Mouse (Mus musculus) ES-E14 (cell line): Measurements from ENCODE around the gene Fam214a.

Source experiments
- CHD2 ChIP-seq: IDR thresholded peaks from 2 replicates; pipeline ENCODE4 v1.6.1; 2014; ENCODE audit warnings: mild to moderate bottlenecking, low read depth, low read length, inconsistent platforms
- MAFK ChIP-seq: IDR thresholded peaks from 2 replicates; pipeline ENCODE4 v1.6.1; 2014; ENCODE audit warnings: mild to moderate bottlenecking, low read depth, low read length, inconsistent platforms; ENCODE audit not compliant: insufficient read depth
- ZC3H11A ChIP-seq: IDR thresholded peaks from 2 replicates; pipeline ENCODE4 v1.6.1; 2012; ENCODE audit warnings: low read depth, mild to moderate bottlenecking, inconsistent platforms, low read length, borderline replicate concordance
- ZNF384 ChIP-seq: IDR thresholded peaks from 2 replicates; pipeline ENCODE4 v1.6.1; 2012; ENCODE audit warnings: low read depth, low read length, inconsistent platforms

GRCm38 (mm10) chr9:74909245-74909644 lies 43.4 kb upstream of the Fam214a start:
- no peak for TF ChIP-seq ZC3H11A
- no peak for TF ChIP-seq MAFK
- no peak for TF ChIP-seq CHD2
- no peak for TF ChIP-seq ZNF384
